Mouse (Mus musculus): ENCODE measurements around the gene Gm11733.

GRCm38 (mm10) chr11:117469724-117470123, 14.4 kb upstream of the Gm11733 start:
- no peak for TF ChIP-seq POLR2A (IDR thresholded peaks at IDR 0.05; ENCODE audit: extremely low read depth, insufficient read depth, low read length)
- no peak for TF ChIP-seq CTCF (IDR thresholded peaks at IDR 0.05; ENCODE audit: low read depth, low read length)
